Mouse (Mus musculus): ENCODE data around the gene Rrp9. TPM values are rescaled to one million over a fixed set of nuclear protein-coding genes. Genes with fewer than 3 reads are reported as not detected.
A peak's percentile ranks its signal among the peaks of the same experiment; 100 is the strongest.

Gene Rrp9
- total RNA-seq, 1 experiment, result 187 TPM

DNA sequence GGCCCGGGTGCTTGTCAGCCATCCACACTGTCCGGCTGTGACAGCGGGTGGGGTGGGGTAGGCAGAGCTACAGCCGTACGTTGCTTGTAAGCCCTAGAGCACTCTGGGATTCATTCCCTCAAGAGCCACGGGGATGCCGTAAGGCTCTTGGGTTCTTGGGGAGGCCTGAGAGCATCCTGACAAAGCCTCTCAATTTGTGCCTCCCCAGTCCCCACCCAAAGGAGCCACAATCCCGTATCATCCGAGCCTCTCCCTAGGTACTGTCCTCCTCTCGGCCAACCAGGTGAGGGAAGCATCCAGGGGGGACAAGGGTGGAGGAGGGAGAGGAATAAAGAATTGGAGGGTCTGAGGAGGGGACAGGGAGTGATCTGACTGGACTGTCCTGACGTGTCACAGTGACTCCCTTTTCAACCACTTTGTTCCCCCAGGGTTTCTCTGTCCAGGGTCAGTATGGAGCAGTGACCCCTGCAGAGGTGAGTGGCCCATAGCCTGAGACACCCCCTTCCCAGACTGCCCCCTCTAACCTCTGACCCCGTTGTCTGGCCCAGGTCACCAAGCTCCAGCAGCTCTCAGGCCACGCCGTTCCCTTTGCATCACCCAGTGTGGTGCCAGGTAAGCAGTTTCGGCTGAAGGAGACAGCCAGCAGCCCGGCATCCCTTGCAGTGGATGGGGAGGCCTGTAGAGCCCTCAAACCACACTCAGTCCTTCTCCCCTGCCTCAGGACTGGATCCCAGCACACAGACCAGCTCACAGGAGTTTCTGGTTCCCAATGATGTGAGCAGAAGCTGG is 13.9 kb upstream of the Rrp9 start:
- Histone ChIP-seq H3K9ac (ENCODE audit: insufficient read depth, low read depth, low read length, poor library complexity, severe bottlenecking) (no peak overlapping the region), H3K4me1 (ENCODE audit: control insufficient read depth in 2 of 2, insufficient read depth in 2 of 2, low read length in 2 of 2, poor library complexity in 1 of 2) (peaks cover 11 to 50% of the 10 kb centered on the region in 2 experiments; a peak in 3 of 4 replicates), H3K36me3 (ENCODE audit: control insufficient read depth, insufficient read depth, low read length, poor library complexity, severe bottlenecking) (peaks cover 30% of the 10 kb centered on the region), H3K9me3 (ENCODE audit: control insufficient read depth, insufficient read depth, low read depth, low read length) (no peaks in the 10 kb centered on the region), H3K4me3 (ENCODE audit: insufficient read depth in 1 of 2, low read depth in 1 of 2, low read length in 2 of 2, poor library complexity in 1 of 2, severe bottlenecking in 1 of 2) (no peak overlapping the region), H3K27ac (ENCODE audit: insufficient read depth, low read depth, low read length, poor library complexity, severe bottlenecking) (no peak overlapping the region)
- TF ChIP-seq ZNF384 (IDR thresholded peaks at IDR 0.05; ENCODE audit: low read depth, low read length) (no peak), ZC3H11A (IDR thresholded peaks at IDR 0.05; ENCODE audit: borderline replicate concordance, low read depth, low read length) (no peak), MAFK (IDR thresholded peaks at IDR 0.05; ENCODE audit: insufficient read depth, low read depth, low read length) (no peak), HCFC1 (IDR thresholded peaks at IDR 0.05; ENCODE audit: borderline replicate concordance, insufficient read depth, low read length) (no peak), CHD2 (IDR thresholded peaks at IDR 0.05; ENCODE audit: low read depth, low read length) (no peak)
- no peak for DNase-seq (ENCODE audit: low read depth, low spot score)
- in situ Hi-C loops (cut with MboI; ENCODE audit: low sequenced_read_pairs in 2 of 2, unreplicated experiment in 2 of 2), result no loop called here

DNA sequence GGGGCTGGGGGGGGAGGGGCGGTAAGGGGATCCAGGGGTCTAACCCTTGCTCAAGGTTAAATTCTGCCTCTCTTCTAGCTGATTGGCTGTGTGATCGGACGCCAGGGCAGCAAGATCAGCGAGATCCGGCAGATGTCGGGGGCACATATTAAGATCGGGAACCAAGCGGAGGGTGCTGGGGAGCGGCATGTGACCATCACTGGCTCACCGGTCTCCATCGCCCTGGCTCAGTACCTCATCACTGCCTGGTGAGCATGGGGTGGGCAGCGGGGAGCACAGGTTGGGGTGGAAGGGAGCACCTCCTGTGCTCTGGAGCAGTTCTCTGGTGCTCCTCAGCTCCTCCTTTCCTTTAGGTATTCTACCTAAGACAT is 13.3 kb upstream of the Rrp9 start:
- H3K9me3 ChIP-seq (ENCODE audit: control insufficient read depth, insufficient read depth, low read depth, low read length), result no peaks in the 10 kb centered on the region
- peaks cover 6 to 44% of the 10 kb centered on the region in 2 experiments; a peak in 3 of 4 replicates for H3K4me1 ChIP-seq (ENCODE audit: control insufficient read depth in 2 of 2, insufficient read depth in 2 of 2, low read length in 2 of 2, poor library complexity in 1 of 2)
- H3K4me3 ChIP-seq (ENCODE audit: insufficient read depth in 1 of 2, low read depth in 1 of 2, low read length in 2 of 2, poor library complexity in 1 of 2, severe bottlenecking in 1 of 2), result no peak overlapping the region
- in situ Hi-C loops (cut with MboI; ENCODE audit: low sequenced_read_pairs in 2 of 2, unreplicated experiment in 2 of 2), result no loop called here
- no peak for DNase-seq (ENCODE audit: low read depth, low spot score)
- H3K36me3 ChIP-seq (ENCODE audit: control insufficient read depth, insufficient read depth, low read length, poor library complexity, severe bottlenecking), result peaks cover 30% of the 10 kb centered on the region
- TF ChIP-seq ZC3H11A (IDR thresholded peaks at IDR 0.05; ENCODE audit: borderline replicate concordance, low read depth, low read length), result no peak
- no peak for TF ChIP-seq HCFC1 (IDR thresholded peaks at IDR 0.05; ENCODE audit: borderline replicate concordance, insufficient read depth, low read length)
- no peak for TF ChIP-seq ZNF384 (IDR thresholded peaks at IDR 0.05; ENCODE audit: low read depth, low read length)
- no peak for TF ChIP-seq MAFK (IDR thresholded peaks at IDR 0.05; ENCODE audit: insufficient read depth, low read depth, low read length)
- no peak for TF ChIP-seq CHD2 (IDR thresholded peaks at IDR 0.05; ENCODE audit: low read depth, low read length)
- no peak overlapping the region for H3K27ac ChIP-seq (ENCODE audit: insufficient read depth, low read depth, low read length, poor library complexity, severe bottlenecking)
- H3K9ac ChIP-seq (ENCODE audit: insufficient read depth, low read depth, low read length, poor library complexity, severe bottlenecking), result no peak overlapping the region

DNA sequence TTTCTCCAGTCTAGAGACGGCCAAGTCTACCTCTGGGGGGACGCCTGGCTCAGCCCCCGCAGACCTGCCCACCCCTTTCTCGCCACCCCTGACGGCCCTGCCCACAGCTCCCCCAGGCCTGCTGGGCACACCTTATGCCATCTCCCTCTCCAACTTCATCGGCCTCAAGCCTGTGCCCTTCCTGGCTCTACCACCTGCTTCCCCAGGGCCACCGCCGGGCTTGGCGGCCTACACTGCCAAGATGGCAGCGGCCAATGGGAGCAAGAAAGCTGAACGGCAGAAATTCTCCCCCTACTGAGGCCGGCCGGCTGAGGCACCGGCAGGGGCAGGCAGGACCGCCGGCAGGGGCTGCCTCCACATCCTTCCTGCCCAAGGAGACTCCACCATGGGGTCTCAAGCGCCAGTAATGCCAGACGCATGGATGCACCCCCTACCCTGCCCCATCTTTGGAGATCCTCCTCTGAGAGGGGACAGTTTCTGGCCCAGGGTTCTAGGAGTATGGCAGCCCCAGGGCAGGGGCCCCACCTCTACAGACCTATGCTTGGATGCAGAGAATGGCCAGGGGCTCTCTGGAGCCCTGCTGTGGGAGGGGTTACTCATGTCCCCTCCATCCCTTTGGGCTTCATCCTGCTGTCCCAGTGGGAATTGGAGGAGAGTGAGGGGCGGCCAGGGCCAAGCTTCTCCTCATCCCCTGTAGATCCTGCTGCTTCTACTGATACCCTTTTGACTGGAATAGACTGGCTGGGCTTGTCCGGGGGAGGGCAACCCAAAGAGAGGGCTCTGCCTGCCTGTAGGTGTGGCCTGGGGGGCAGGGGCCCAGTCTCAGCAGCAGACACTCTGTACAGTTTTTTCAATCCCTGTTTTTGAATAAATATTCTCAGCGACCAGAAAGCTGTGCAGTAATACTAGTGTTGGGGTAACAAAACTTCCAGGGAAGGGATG is 12.4 kb upstream of the Rrp9 start:
- peak overlapping the region; percentile 12; the same call in 1 of the 2 replicates for H3K9ac ChIP-seq (ENCODE audit: insufficient read depth, low read depth, low read length, poor library complexity, severe bottlenecking)
- peaks cover 5 to 36% of the 10 kb centered on the region in 2 experiments; a peak in 3 of 4 replicates for H3K4me1 ChIP-seq (ENCODE audit: control insufficient read depth in 2 of 2, insufficient read depth in 2 of 2, low read length in 2 of 2, poor library complexity in 1 of 2)
- no peak overlapping the region for H3K27ac ChIP-seq (ENCODE audit: insufficient read depth, low read depth, low read length, poor library complexity, severe bottlenecking)
- no peak for TF ChIP-seq MAFK (IDR thresholded peaks at IDR 0.05; ENCODE audit: insufficient read depth, low read depth, low read length)
- TF ChIP-seq ZNF384 (IDR thresholded peaks at IDR 0.05; ENCODE audit: low read depth, low read length), result no peak
- no peak for TF ChIP-seq HCFC1 (IDR thresholded peaks at IDR 0.05; ENCODE audit: borderline replicate concordance, insufficient read depth, low read length)
- TF ChIP-seq CHD2 (IDR thresholded peaks at IDR 0.05; ENCODE audit: low read depth, low read length), result no peak
- no peak for TF ChIP-seq ZC3H11A (IDR thresholded peaks at IDR 0.05; ENCODE audit: borderline replicate concordance, low read depth, low read length)
- in situ Hi-C loops (cut with MboI; ENCODE audit: low sequenced_read_pairs in 2 of 2, unreplicated experiment in 2 of 2), result no loop called here
- H3K36me3 ChIP-seq (ENCODE audit: control insufficient read depth, insufficient read depth, low read length, poor library complexity, severe bottlenecking), result peaks cover 30% of the 10 kb centered on the region
- no peak for DNase-seq (ENCODE audit: low read depth, low spot score)
- H3K4me3 ChIP-seq (ENCODE audit: insufficient read depth in 1 of 2, low read depth in 1 of 2, low read length in 2 of 2, poor library complexity in 1 of 2, severe bottlenecking in 1 of 2), result peak overlapping the region; percentile 21 to 45; a peak in 2 of 4 replicates
- H3K9me3 ChIP-seq (ENCODE audit: control insufficient read depth, insufficient read depth, low read depth, low read length), result no peaks in the 10 kb centered on the region

DNA sequence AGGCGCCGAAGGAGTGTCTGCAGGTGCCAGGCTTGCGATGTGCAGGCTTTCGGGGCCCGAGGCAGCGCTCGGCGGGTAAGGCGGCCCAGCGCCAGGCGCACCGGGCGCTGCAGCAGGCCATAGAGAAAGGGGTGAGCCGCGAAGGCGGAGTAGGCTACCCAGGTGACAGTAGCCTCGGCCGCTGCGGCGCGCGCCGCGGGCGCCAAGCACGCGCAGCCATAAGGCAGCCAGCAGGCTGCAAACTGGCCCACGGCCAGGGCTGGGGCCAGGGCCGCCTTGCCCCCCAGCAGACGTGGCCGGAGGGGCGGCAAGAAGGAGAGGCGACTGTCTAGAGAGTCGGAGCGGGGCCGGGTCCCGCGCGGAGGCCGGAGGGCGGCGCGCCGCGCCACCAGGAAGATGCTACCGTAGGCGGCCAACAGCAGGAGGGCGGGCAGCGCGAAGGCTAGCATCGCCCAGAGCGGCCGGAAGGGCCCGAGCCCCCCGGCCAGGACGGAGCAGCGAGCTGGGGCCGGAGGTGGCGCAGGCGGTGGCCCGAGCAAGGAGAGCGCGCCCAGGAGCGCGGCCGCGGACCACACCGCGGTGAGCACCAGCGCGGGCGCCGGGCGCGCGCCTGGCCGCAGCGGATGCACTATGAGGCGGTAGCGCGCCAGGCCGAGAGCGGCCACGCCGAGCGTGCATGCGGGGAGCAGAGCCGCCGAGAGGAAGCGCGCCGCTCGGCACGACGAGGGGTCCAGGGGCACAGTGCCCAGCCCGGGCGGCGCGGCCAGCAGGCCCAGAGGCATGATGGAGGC is 10.8 kb upstream of the Rrp9 start:
- in situ Hi-C loops (cut with MboI; ENCODE audit: low sequenced_read_pairs in 2 of 2, unreplicated experiment in 2 of 2), result no loop called here
- H3K36me3 ChIP-seq (ENCODE audit: control insufficient read depth, insufficient read depth, low read length, poor library complexity, severe bottlenecking), result peaks cover 29% of the 10 kb centered on the region
- peak overlapping the region; percentile 81 for H3K9ac ChIP-seq (ENCODE audit: insufficient read depth, low read depth, low read length, poor library complexity, severe bottlenecking)
- H3K4me1 ChIP-seq (ENCODE audit: control insufficient read depth in 2 of 2, insufficient read depth in 2 of 2, low read length in 2 of 2, poor library complexity in 1 of 2), result peaks cover 5 to 38% of the 10 kb centered on the region in 2 experiments; a peak in 3 of 4 replicates
- H3K27ac ChIP-seq (ENCODE audit: insufficient read depth, low read depth, low read length, poor library complexity, severe bottlenecking), result no peak overlapping the region
- peak overlapping the region; percentile 79 to 83 for H3K4me3 ChIP-seq (ENCODE audit: insufficient read depth in 1 of 2, low read depth in 1 of 2, low read length in 2 of 2, poor library complexity in 1 of 2, severe bottlenecking in 1 of 2)
- TF ChIP-seq CHD2 (IDR thresholded peaks at IDR 0.05; ENCODE audit: low read depth, low read length) (no peak), ZNF384 (IDR thresholded peaks at IDR 0.05; ENCODE audit: low read depth, low read length) (no peak), ZC3H11A (IDR thresholded peaks at IDR 0.05; ENCODE audit: borderline replicate concordance, low read depth, low read length) (no peak), MAFK (IDR thresholded peaks at IDR 0.05; ENCODE audit: insufficient read depth, low read depth, low read length) (no peak), HCFC1 (IDR thresholded peaks at IDR 0.05; ENCODE audit: borderline replicate concordance, insufficient read depth, low read length) (no peak; the same call in 1 of the 2 replicates)
- no peaks in the 10 kb centered on the region for H3K9me3 ChIP-seq (ENCODE audit: control insufficient read depth, insufficient read depth, low read depth, low read length)
- no peak for DNase-seq (ENCODE audit: low read depth, low spot score)

All from ES-E14 (cell line).